Mouse (Mus musculus) gastrocnemius, adult 8-10 months (tissue): ENCODE data around the gene Zbtb22. TPM values are rescaled to one million over a fixed set of nuclear protein-coding genes. Genes with fewer than 3 reads are reported as not detected.

Source experiments
- DNase-seq, 2 experiments: peaks; one replicate each; pipeline ENCODE4 v3.0.0; 2022; ENCODE audit warnings: low spot score in 2 of 2
- total RNA-seq, 4 experiments: library from RNA; stranded (reverse); gene quantifications; 2 replicates each; pipeline ENCODE4 v1.2.4; 2022

The Zbtb22 gene
- total RNA-seq, 4 experiments from 2014 or later, result 14.5 to 18.7 (median 17.1) TPM

GRCm38 (mm10) chr17:33920282-33921097 lies 4.8 kb downstream of the Zbtb22 start:
- DNase-seq, result peak; percentile 72 to 73

DNA sequence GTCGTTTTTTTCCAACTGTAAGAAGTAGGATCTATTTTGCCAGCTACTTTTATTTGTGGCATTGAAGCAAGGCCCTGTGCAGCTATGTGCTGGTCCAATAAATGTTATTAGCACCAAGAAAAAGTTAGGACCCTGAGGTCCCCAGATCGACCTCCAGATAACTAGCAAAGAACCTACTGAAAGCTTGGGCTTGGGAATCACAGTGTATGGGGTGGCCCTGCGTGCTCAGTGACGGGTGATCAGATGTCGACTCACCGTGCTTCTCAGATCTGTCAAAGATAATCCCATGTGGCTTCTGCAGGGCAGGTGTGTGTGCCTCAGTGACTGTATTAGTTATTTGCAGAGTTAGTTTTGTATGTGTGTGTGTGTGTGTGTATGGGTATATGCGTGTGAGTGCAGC lies 5.7 kb downstream of the Zbtb22 start:
- DNase-seq, result no peak

GRCm38 (mm10) chr17:33924577-33925283 lies 9.0 kb downstream of the Zbtb22 start:
- no peak for DNase-seq

- DNase-seq, result no peak
These were observed 9.9 kb downstream of the Zbtb22 start for GRCm38 (mm10) chr17:33925406-33926116.

- DNase-seq, result no peak
These were observed 10.7 kb downstream of the Zbtb22 start for GRCm38 (mm10) chr17:33926207-33926932.

DNA sequence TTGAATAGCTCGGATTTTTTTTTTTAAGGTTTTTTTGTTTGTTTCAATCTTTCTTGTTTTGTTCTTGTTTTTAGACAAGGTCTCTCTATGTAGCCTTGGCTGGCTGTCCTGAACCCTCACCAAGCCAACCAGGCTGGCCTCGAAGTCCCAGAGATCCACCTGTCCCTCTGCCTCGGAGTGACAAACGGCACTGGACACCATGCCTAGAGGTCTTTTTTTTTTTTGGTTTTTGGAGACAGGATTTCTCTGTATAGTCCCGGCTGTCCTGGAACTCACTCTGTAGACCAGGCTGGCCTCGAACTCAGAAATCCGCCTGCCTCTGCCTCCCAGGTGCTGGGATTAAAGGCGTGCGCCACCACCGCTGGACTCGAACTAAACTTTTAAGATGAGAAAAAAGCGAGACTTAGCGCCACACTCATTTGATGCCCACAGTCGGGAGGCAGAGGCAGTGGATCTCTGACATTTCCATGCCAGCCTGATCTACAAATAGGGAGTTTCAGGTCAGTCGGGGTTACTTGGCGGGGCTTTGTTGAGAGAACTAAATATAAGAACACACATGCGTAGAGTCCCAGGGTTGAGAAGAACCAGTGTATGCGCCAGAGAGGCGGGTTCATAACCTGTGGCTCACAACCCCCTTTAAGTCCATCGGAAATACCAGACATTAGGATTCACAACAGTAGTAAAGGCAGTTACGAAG lies 12.7 kb downstream of the Zbtb22 start:
- no peak for DNase-seq

- DNase-seq, result peak; percentile 83 to 85
These were observed 13.9 kb downstream of the Zbtb22 start, which contains the start of gene Rgl2 for GRCm38 (mm10) chr17:33929371-33930279. Gene Rgl2 (plus strand): TSS chr17:33929543.

DNA sequence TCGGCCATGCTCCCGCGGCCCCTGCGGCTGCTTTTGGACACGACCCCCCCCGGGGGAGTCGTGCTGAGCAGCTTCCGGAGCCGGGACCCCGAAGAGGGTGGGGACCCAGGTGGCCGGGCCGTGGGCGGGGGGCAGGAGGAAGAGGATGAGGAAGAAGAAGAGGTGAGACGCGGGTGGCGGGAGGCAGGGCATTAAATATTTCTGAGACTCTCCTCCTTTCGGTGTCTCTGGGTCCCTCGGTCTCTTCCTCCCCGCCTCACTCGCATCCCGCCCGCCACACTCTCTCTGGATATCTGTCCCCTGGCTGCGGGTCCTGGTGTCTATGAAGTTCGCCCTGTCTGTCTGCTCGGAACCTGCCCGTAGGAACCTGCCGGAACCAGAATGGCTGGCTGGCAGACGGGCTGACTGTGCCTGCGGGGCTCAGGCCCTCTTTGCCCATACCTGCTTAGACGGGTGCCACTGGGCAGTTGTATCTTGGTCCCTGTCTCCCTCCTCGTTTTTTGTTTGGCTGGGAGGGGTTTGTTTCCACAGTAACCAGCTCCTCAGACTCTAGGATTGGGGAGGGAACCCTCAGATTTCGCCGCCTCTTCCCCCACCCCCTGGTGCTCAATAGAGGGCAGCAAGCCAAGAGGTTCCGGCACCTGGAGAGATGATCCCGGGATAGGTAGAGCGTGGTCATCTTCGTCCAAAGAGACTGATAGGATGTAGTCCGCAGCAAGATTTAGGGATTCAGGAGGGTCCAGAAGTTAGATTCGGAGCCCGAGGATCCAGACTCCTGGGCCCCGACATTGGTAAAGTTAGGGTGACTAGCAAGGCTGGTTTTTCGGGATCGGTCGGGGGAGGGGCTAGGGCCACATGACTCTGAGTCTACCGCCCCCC lies 14.8 kb downstream of the Zbtb22 start:
- DNase-seq, result no peak

DNA sequence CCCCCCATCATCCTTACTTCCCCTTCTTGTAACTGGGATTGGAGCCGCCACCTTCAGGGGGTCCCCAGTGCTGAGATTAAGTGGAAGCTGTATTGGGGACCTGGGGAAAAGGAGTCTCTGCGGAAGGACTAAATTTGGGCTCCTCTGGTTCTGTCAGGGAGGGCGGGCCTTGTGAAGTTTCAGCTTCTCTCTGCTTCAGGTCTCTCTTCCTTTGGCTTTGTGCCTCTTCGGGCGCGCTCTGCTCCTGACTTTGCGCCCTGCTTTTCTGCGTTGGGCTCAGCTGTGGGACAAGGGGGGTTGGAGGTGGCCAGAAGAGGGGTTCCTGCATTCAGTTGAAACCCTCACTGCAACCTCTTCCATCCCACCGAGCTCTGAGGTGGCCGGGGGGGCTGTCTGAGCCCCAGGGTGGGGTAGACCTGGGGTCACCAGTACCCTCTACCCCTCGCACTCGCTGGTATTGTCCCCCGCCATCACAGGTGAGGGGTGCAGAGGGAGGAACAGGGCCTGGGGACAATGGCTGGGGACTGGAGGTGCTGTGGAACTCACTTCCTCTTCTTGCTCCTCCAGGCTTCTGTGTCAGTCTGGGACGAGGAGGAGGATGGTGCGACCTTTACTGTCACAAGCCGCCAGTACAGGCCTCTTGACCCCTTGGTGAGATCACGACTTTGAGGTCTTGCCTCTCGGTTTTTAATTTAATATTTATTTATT lies 15.6 kb downstream of the Zbtb22 start:
- DNase-seq, result no peak

- DNase-seq, result no peak
These were observed 16.2 kb downstream of the Zbtb22 start for GRCm38 (mm10) chr17:33931947-33932346.

- no peak for DNase-seq
These were observed 16.7 kb downstream of the Zbtb22 start for GRCm38 (mm10) chr17:33932448-33932847.

GRCm38 (mm10) chr17:33932970-33933369 lies 17.3 kb downstream of the Zbtb22 start:
- no peak for DNase-seq

GRCm38 (mm10) chr17:33935422-33936055 lies 19.8 kb downstream of the Zbtb22 start:
- no peak for DNase-seq

- no peak for DNase-seq
These were observed 21.3 kb downstream of the Zbtb22 start for GRCm38 (mm10) chr17:33936993-33937392.

GRCm38 (mm10) chr17:33938783-33939182 lies 23.1 kb downstream of the Zbtb22 start:
- DNase-seq, result no peak

DNA sequence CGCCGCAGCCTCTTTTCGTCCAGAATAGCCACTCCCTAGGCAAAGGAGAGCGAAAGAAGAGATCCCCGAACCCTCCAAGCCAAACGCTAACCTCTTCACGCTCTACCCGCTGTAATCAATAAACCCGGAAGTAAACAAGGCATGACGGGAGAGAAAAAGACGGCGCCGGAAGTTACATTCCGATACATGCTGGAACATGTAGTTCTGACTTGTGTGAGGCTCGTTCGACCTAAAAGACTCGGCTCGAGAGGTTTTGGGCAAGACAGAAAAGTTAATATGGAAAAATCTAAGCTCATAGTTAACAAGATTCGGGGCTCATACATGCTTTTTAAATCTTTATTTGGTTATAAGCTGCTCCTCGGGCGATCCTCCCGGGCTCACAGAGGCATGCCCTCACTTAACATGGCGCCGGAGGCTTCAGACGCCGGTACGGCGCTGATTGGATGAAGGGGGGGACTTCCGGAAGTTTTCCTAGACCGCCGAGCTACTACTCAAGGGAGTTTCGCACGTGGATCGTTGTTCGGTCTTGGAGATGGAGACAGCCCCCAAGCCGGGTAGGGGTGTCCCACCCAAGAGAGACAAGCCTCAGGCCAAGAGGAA lies 24.6 kb downstream of the Zbtb22 start, which contains the start of the genes Pfdn6 and Wdr46:
Gene Pfdn6, minus strand, starts transcription at position 138 of the 600 bp plus-strand sequence.
Gene Wdr46, plus strand, starts transcription at position 455 of the 600 bp plus-strand sequence.
- peak; percentile 54 to 73 for DNase-seq

- DNase-seq, result no peak
These were observed 25.3 kb downstream of the Zbtb22 start for GRCm38 (mm10) chr17:33940981-33941380.
